In the genomic region with DNA sequence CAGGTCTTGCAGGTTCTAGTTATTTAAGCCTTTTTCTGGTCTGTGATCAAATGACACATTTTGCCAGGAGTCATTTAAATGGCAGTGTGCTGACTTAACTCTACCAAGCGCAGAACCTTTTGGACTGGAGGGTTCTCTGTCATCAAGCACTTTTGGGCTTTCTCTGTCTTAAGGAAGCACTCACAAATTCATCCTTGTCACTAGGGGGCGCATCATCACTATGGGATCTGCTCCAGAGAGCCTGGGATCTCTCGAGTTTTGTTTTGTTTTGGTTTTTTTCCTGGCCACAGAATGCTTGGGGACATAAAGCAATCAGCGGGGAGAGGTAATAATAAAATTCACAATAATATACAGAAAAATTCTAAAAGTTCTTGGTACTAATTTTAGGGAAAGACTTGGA, we compare ENCODE assay signal across 7 mouse cellular contexts.
DNase-seq lines count a peak whose midpoint lies in the region; ATAC-seq and TF ChIP-seq lines count a peak whose summit lies in the region.

No protein-coding gene starts in this region.

- WGBS in hindbrain, embryonic 14.5 days: 22% methylated on average over 4 of the region's 4 CpGs
- WGBS in liver, postnatal 0 days (ENCODE audit: insufficient replicate concordance): 18% methylated on average over 4 of the region's 4 CpGs

- DNase-seq in testis, postnatal 10 days (ENCODE audit: low spot score): peak; percentile 77
- DNase-seq in testis, postnatal 14 days (ENCODE audit: low spot score): no peak
- peak; percentile 50 for DNase-seq in adrenal gland, postnatal 25 days
- DNase-seq in embryo, embryonic 11 days: peak; percentile 80
- DNase-seq in hindbrain, embryonic 14.5 days (ENCODE audit: low spot score): peak; percentile 87
- peak; percentile 39 for DNase-seq in liver, postnatal 0 days
- DNase-seq in retina, postnatal 1 day: peak; percentile 82

- peak; percentile 76 for TF ChIP-seq CTCF in liver, postnatal 0 days (IDR thresholded peaks at IDR 0.05; ENCODE audit: low read depth)

- no peaks in the 10 kb centered on the region for H3K4me1 ChIP-seq in hindbrain, embryonic 14.5 days (replicated peaks; ENCODE audit: control insufficient read depth, insufficient read depth, low read length)
- no peaks in the 10 kb centered on the region for H3K4me1 ChIP-seq in liver, postnatal 0 days (ENCODE audit: insufficient read depth)

- no peak overlapping the region for H3K27ac ChIP-seq in hindbrain, embryonic 14.5 days
- H3K27ac ChIP-seq in liver, postnatal 0 days (ENCODE audit: low read depth): no peak overlapping the region

- no peak for TF ChIP-seq EP300 in liver, postnatal 0 days (IDR thresholded peaks at IDR 0.05; ENCODE audit: low read depth)

- no peak overlapping the region for H3K4me2 ChIP-seq in hindbrain, embryonic 14.5 days (replicated peaks)
- no peak overlapping the region for H3K4me2 ChIP-seq in liver, postnatal 0 days (ENCODE audit: low read depth, low read length)

- no peak overlapping the region for H3K9ac ChIP-seq in hindbrain, embryonic 14.5 days
- no peak overlapping the region for H3K9ac ChIP-seq in liver, postnatal 0 days (replicated peaks)

- H3K27me3 ChIP-seq in hindbrain, embryonic 14.5 days (ENCODE audit: control insufficient read depth, insufficient read depth, low read length): no peaks in the 10 kb centered on the region
- no peaks in the 10 kb centered on the region for H3K27me3 ChIP-seq in liver, postnatal 0 days (ENCODE audit: insufficient read depth, low read length)

- H3K9me3 ChIP-seq in hindbrain, embryonic 14.5 days (ENCODE audit: control insufficient read depth, low read length): no peaks in the 10 kb centered on the region
- no peaks in the 10 kb centered on the region for H3K9me3 ChIP-seq in liver, postnatal 0 days (ENCODE audit: low read length)

- H3K36me3 ChIP-seq in hindbrain, embryonic 14.5 days (replicated peaks; ENCODE audit: control insufficient read depth, insufficient read depth): peaks cover 8% of the 10 kb centered on the region; the same call in 1 of the 2 replicates
- no peaks in the 10 kb centered on the region for H3K36me3 ChIP-seq in liver, postnatal 0 days (replicated peaks; ENCODE audit: insufficient read depth, low read length)

- no peak overlapping the region for H3K4me3 ChIP-seq in hindbrain, embryonic 14.5 days (replicated peaks; ENCODE audit: low read length)
- no peak overlapping the region for H3K4me3 ChIP-seq in liver, postnatal 0 days (ENCODE audit: low read depth, low read length)

- no peak for ATAC-seq in hindbrain, embryonic 14.5 days (ENCODE audit: low FRiP score)
- ATAC-seq in liver, postnatal 0 days: no peak
